Mouse (Mus musculus) heart, embryonic 16.5 days (tissue): ENCODE results near the gene Tbx15. TPM values are rescaled to one million over a fixed set of nuclear protein-coding genes. Genes with fewer than 3 reads are reported as not detected.
"Not testable (repeated sequence)": the region's sequence is repeated elsewhere in the genome, so short reads cannot be mapped to it uniquely, and the experiment has no call there.

ENCODE experiments used
- ATAC-seq: fragments of 200-750 bp; cut with Nextera tagmentation; replicated peaks from 2 replicates; pipeline ENCODE4 v1.8.0; 2017; ENCODE audit warnings: moderate number of reproducible peaks; ENCODE audit not compliant: insufficient read depth, low FRiP score; ENCODE audit errors: extremely low read depth
- H3K27ac ChIP-seq: fragments of 300-500 bp; sonication (generic); 2 replicates; pipeline ENCODE4 v1.5.1; 2014; ENCODE audit warnings: mild to moderate bottlenecking, low read length, control low read depth, moderate library complexity
- H3K27me3 ChIP-seq: fragments of 300-500 bp; sonication (generic); 2 replicates; pipeline ENCODE4 v1.6.1; 2014; ENCODE audit warnings: low read length, mixed read lengths; ENCODE audit not compliant: control insufficient read depth, insufficient read depth
- H3K36me3 ChIP-seq: fragments of 300-500 bp; sonication (generic); 2 replicates; pipeline ENCODE4 v1.6.1; 2014; ENCODE audit not compliant: control insufficient read depth, insufficient read depth
- H3K4me1 ChIP-seq: fragments of 300-500 bp; sonication (generic); 2 replicates; pipeline ENCODE4 v1.6.1; 2014; ENCODE audit warnings: low read length, mixed read lengths; ENCODE audit not compliant: control insufficient read depth, insufficient read depth
- H3K4me2 ChIP-seq: fragments of 300-500 bp; sonication (generic); 2 replicates; pipeline ENCODE4 v1.6.1; 2014; ENCODE audit warnings: low read depth, mild to moderate bottlenecking, control low read depth, low read length
- H3K4me3 ChIP-seq: fragments of 300-500 bp; sonication (generic); 2 replicates; pipeline ENCODE4 v1.5.1; 2014; ENCODE audit warnings: mild to moderate bottlenecking, control low read depth, low read length
- H3K9ac ChIP-seq: fragments of 300-500 bp; sonication (generic); 2 replicates; pipeline ENCODE4 v1.6.1; 2014; ENCODE audit warnings: low read length, control low read depth
- H3K9me3 ChIP-seq: fragments of 300-500 bp; sonication (generic); replicated peaks from 2 replicates; pipeline ENCODE4 v1.6.1; 2016; ENCODE audit warnings: low read length; ENCODE audit not compliant: control insufficient read depth
- WGBS: fragments of 180-500 bp; shearing (Covaris S2); extraction: QIAGEN DNeasy Blood & Tissue Kit; methylation state at CpG from one replicate; pipeline ENCODE4 v1.1.7; 2014; 5-methylcytosine and 5-hydroxymethylcytosine counted together
- polyA plus RNA-seq: library from polyadenylated mRNA; unstranded; fragments of >200 nt; fragmentation: Nextera tagmentation; extraction: Ambion mirVana; gene quantifications from 2 replicates; pipeline ENCODE4 v1.2.1, GENCODE M21; 2015

Gene Tbx15
- polyA plus RNA-seq, 1 experiment from 2014 or later: 0.12 TPM

DNA sequence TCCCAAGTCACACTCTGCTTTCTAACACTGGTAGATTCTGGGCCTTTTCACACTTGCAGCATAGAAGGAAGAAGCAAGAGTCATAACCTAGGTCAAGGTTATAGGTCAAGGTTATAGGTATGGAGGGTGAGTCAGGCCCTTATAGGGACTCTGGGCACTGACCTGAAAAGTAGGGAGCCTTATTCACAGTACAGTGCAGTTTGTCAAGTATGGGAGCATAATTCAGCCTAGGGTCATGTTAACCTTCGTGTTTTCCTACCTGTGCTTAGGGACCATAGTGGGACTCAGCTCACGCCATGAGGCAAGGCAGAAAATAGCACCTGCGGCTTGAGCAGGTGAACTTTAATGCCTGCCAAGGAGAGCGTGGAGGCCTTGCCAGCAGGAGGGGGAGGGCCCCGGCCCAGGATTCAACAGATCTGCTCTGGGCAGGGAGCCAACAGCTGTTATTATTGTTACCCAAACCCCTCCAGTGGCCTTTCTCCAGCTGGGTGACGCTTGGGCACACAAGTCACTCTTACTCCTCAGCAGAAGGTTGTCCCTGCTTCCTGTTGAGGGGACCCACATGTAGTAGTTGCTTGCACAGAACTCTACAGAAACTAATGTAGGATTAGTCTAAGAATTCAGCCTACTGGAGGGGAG is 50.0 kb downstream of the Tbx15 start:
- H3K4me2 ChIP-seq: no peak overlapping the region
- ATAC-seq: peak; percentile 55
- H3K4me3 ChIP-seq: no peak overlapping the region
- no peak overlapping the region for H3K9ac ChIP-seq
- no peaks in the 10 kb centered on the region for H3K27me3 ChIP-seq
- H3K36me3 ChIP-seq: no peaks in the 10 kb centered on the region
- WGBS: 13% methylated on average over 6 of the region's 6 CpGs
- peaks cover 6% of the 10 kb centered on the region for H3K4me1 ChIP-seq
- no peaks in the 10 kb centered on the region for H3K9me3 ChIP-seq
- no peak overlapping the region for H3K27ac ChIP-seq

DNA sequence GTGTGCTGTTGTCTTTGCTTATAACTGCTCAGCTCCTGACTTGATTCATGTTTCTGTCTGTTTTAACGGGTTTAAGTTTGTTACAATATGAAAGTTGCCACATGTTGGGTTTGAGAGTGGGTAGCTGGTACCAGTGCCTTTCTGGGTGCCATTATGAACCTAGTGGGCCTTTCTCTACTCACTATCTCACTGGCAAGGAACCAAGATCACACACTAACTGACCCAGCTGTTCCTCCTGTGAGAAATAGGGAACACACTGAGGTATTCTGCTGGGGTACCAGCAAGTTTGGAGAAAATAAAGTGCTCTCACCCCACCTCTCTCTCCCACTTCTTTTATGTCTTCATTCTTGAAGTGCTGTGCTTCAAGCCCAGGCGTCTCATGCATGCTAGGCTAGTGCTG is 50.7 kb downstream of the Tbx15 start:
- Histone ChIP-seq H3K36me3 (no peaks in the 10 kb centered on the region), H3K27ac (no peak overlapping the region), H3K27me3 (no peaks in the 10 kb centered on the region), H3K4me1 (peaks cover 6% of the 10 kb centered on the region), H3K4me2 (no peak overlapping the region), H3K9me3 (no peaks in the 10 kb centered on the region), H3K9ac (no peak overlapping the region), H3K4me3 (no peak overlapping the region)
- no peak for ATAC-seq
- WGBS: 78% methylated on average over 2 of the region's 2 CpGs

- no peak for ATAC-seq
- Histone ChIP-seq H3K36me3 (no peaks in the 10 kb centered on the region), H3K27ac (no peak overlapping the region), H3K4me2 (no peak overlapping the region), H3K4me3 (no peak overlapping the region), H3K9ac (no peak overlapping the region), H3K27me3 (no peaks in the 10 kb centered on the region), H3K4me1 (peaks cover 6% of the 10 kb centered on the region), H3K9me3 (no peaks in the 10 kb centered on the region)
Measured at GRCm38 (mm10) chr3:99291386-99291785, 51.2 kb downstream of the Tbx15 start.

- H3K4me3 ChIP-seq: no peak overlapping the region
- ATAC-seq: no peak
- no peaks in the 10 kb centered on the region for H3K9me3 ChIP-seq
- WGBS: 74% methylated on average over 3 of the region's 3 CpGs
- no peaks in the 10 kb centered on the region for H3K27me3 ChIP-seq
- H3K27ac ChIP-seq: no peak overlapping the region
- H3K9ac ChIP-seq: no peak overlapping the region
- no peak overlapping the region for H3K4me2 ChIP-seq
- no peaks in the 10 kb centered on the region for H3K36me3 ChIP-seq
- H3K4me1 ChIP-seq: peaks cover 6% of the 10 kb centered on the region
Measured at GRCm38 (mm10) chr3:99292531-99292931, 52.4 kb downstream of the Tbx15 start.

DNA sequence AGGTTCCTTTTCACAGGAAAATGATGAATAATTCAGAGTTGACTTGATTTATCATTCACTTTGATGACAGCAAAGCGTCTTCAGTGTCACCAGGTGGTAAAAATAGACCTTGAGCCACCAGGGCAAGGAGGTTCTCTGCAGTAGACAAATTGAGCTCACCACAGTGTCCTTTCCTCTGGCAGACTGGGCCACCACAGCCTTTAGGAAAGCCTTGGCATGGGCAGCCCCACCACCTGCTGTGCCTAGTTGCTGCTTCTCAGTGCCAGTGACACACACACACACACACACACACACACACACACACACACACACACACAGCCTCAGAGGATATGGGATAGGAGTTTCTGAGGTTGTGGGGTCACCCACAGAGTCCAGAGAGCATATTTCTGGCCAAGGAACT is 54.0 kb downstream of the Tbx15 start:
- H3K27me3 ChIP-seq, ATAC-seq, H3K27ac ChIP-seq, H3K4me2 ChIP-seq, H3K36me3 ChIP-seq, H3K4me1 ChIP-seq, H3K4me3 ChIP-seq, H3K9me3 ChIP-seq, H3K9ac ChIP-seq: not testable (repeated sequence)
- WGBS: 57% methylated on average over 1 of the region's 1 CpGs

DNA sequence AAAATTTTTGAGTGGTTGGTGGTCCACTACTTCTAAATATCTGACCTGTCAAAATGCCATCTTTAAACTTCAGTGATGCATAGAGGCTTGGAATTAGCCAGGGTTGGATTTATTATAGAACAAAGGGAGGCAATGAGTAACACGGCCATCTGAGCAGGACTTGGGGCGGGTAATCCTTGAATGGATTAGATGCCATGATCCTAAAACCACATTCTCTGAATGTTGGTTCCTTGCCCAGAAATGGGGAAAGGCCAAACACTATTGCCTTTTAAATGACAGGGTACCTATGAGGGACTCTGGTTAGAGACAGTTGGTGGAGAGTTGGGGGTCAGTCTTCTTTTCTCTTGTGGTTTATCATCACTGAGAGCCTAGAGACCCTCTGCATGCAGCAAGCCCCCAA is 55.1 kb downstream of the Tbx15 start:
- Histone ChIP-seq H3K36me3 (no peaks in the 10 kb centered on the region), H3K27me3 (no peaks in the 10 kb centered on the region), H3K4me3 (no peak overlapping the region), H3K27ac (no peak overlapping the region), H3K4me2 (no peak overlapping the region), H3K4me1 (peaks cover 2% of the 10 kb centered on the region; the same call in 1 of the 2 replicates), H3K9ac (no peak overlapping the region), H3K9me3 (no peaks in the 10 kb centered on the region)
- WGBS: 78% methylated on average over 2 of the region's 2 CpGs
- no peak for ATAC-seq

- WGBS: 74% methylated on average over 5 of the region's 5 CpGs
- Histone ChIP-seq H3K4me1 (no peaks in the 10 kb centered on the region), H3K9me3 (no peaks in the 10 kb centered on the region), H3K4me3 (no peak overlapping the region), H3K27me3 (no peaks in the 10 kb centered on the region), H3K4me2 (no peak overlapping the region), H3K27ac (no peak overlapping the region), H3K36me3 (no peaks in the 10 kb centered on the region), H3K9ac (no peak overlapping the region)
- ATAC-seq: no peak
Measured at GRCm38 (mm10) chr3:99296186-99296585, 56.0 kb downstream of the Tbx15 start.

- H3K27me3 ChIP-seq: no peaks in the 10 kb centered on the region
- 73% methylated on average over 2 of the region's 2 CpGs for WGBS
- no peaks in the 10 kb centered on the region for H3K9me3 ChIP-seq
- no peak for ATAC-seq
- H3K27ac ChIP-seq: no peak overlapping the region
- H3K4me2 ChIP-seq: no peak overlapping the region
- no peak overlapping the region for H3K4me3 ChIP-seq
- no peak overlapping the region for H3K9ac ChIP-seq
- no peaks in the 10 kb centered on the region for H3K4me1 ChIP-seq
- H3K36me3 ChIP-seq: no peaks in the 10 kb centered on the region
Measured at GRCm38 (mm10) chr3:99300846-99301245, 60.7 kb downstream of the Tbx15 start.

- no peaks in the 10 kb centered on the region for H3K36me3 ChIP-seq
- 37% methylated on average over 2 of the region's 2 CpGs for WGBS
- H3K4me1 ChIP-seq: no peaks in the 10 kb centered on the region
- no peak overlapping the region for H3K9ac ChIP-seq
- no peak overlapping the region for H3K4me3 ChIP-seq
- H3K27me3 ChIP-seq: no peaks in the 10 kb centered on the region
- ATAC-seq: no peak
- H3K4me2 ChIP-seq: no peak overlapping the region
- H3K27ac ChIP-seq: no peak overlapping the region
- no peaks in the 10 kb centered on the region for H3K9me3 ChIP-seq
Measured at GRCm38 (mm10) chr3:99310877-99311276, 70.7 kb downstream of the Tbx15 start.
